Mouse (Mus musculus): Measurements from ENCODE around the gene Nap1l4.
"Not testable (repeated sequence)": the region's sequence is repeated elsewhere in the genome, so short reads cannot be mapped to it uniquely, and the experiment has no call there.

Gene Nap1l4

DNA sequence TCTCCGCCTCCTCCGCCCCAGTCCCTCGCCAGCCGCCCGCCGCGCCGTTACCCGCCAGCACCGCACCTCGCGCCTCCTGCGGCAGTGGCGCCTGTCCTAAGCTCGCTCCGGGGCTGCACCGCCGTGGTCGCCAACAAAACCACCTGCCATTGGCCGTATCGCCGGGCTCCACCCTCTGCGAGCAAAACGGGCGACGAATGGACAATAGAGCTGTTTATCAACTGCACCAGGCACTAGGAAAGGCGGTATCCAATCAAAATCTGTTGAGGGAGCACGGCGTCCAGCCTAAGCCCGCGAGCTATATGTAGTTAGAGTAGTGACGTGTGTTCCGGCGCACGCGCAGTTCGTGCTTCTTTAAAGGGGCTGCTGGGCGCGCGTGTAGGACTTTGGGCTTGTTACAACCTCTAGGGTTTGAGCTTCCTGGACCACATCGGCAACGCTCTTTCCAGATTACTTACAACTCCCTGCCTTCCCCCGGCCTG is at the start of gene Nap1l4:
TSS of gene Nap1l4 (minus strand) at position 131 of the 482 bp plus-strand sequence.
- peak; percentile 96 for DNase-seq (ENCODE audit: low read depth, low spot score)

DNA sequence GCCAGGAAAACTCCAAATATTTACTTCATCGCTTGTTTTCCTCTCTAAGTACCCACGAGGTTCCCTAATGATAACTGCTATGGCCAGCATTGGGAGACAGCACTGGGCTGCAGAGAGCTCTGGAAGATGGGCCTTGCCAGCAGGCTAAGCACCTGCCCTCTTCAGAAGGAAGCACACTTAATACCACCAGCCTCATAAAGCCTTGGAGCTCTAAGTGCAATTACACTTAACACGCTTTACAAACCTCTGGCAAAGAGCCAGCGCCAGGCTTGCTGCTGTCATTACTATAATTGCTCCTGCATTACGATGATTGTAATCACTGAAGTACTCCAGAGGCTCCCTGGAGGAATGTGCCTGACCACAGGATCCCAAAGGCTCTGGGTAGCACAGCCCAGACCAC is 46.0 kb upstream of the Nap1l4 start:
- DNase-seq (ENCODE audit: low read depth, low spot score): peak; percentile 40

DNA sequence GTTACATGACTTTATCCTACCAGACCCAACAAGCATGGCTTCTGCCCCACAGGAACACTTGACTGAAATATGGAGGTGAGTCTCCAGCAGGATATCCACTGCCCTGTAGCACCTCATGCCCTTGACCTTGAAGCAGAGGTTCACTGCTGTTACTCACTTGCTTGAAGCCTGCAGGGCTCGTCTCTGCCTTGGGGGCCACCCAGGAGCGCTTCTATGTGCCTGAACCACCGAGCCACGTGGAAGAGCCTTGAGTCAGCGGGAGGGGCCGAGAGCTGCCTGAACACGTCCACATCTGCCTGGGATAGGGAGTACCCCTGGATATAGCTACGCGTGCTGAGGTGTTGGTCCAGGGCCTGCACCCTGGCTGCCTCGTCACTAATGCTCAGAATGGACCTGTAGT is 43.3 kb upstream of the Nap1l4 start:
- no peak for DNase-seq (ENCODE audit: low read depth, low spot score)

DNA sequence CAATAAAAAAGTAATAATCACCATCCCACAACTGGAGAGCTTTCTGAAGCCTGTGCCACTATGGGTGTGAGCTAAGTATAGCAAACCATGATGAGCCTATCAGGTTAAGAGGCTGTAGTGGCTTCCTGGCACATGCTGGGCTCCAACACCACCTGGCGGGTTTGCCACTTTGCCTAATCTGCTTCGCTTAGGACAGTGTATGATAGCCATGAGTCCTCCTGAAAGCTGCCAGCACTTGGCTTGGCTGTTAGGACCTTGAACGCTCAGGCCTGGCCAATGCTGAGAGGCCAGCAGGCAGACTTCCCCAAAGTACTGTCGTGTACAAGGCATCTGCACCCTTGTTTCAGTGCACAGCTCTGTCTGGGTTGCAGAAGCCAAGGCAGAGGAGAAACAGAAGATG is 39.1 kb upstream of the Nap1l4 start:
- DNase-seq (ENCODE audit: low read depth, low spot score): no peak

DNA sequence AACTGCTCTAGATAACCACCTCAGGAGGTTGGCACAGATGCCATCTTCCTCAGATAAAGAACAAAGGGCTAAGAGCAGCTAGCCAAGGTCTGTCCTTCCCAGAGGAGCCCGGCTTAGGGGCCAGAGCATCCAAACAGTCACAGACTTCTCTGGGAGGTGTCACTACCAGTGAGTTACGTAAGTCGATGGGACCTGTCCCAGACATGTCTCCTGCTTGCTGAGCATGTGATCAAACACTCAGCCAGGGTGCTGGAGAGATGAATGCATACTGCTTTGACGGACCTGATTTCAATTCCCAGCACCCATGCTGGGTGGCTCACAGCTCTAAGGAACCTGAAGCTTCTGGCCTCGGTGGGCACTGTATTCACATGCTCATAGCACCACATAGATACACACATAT is 38.7 kb upstream of the Nap1l4 start:
- no peak for DNase-seq (ENCODE audit: low read depth, low spot score)

DNA sequence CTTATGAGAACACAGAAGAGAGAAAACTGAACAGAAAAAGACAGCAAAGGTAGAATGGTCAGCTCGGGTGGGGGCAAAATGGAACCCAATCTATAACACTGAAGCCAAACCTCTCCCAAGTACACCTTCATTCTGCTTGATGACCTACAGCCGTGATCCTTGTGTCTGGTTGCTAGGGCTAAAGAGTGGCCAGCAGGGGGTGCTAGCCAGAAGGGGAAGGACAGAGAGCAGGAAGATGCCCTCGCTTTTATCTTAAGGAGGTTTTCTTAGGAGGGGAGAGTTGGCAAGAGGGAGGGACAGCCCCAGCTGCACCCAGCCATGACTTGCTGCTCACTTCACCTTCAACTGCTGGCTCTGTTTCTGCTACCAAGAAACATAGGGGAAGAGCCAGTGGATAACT is 35.0 kb upstream of the Nap1l4 start:
- DNase-seq (ENCODE audit: low read depth, low spot score): peak; percentile 51

GRCm38 (mm10) chr7:143583025-143583424 is 34.1 kb upstream of the Nap1l4 start:
- DNase-seq (ENCODE audit: low read depth, low spot score): no peak

DNA sequence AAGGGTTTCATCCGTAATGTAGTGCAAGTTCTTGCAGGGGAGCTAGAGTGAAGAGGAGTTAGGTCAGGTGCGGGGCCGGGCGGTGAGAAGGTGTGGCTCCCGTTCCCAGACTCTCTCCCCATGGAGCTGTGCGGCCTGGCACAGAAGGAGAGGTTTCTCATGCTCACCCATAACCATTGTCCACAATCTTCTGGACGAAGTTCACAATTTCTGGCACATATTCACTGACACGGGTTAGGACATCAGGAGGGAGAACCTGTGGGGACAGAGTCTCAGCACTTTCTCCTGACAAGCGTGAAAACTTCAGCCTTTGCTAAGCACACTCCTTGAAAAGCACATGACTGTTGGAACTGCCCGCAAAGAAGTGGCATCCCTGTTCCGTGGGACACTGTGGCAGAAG is 26.8 kb upstream of the Nap1l4 start:
- no peak for DNase-seq (ENCODE audit: low read depth, low spot score)

- no peak for DNase-seq (ENCODE audit: low read depth, low spot score)
These were observed 16.7 kb upstream of the Nap1l4 start for GRCm38 (mm10) chr7:143565648-143566039.

DNA sequence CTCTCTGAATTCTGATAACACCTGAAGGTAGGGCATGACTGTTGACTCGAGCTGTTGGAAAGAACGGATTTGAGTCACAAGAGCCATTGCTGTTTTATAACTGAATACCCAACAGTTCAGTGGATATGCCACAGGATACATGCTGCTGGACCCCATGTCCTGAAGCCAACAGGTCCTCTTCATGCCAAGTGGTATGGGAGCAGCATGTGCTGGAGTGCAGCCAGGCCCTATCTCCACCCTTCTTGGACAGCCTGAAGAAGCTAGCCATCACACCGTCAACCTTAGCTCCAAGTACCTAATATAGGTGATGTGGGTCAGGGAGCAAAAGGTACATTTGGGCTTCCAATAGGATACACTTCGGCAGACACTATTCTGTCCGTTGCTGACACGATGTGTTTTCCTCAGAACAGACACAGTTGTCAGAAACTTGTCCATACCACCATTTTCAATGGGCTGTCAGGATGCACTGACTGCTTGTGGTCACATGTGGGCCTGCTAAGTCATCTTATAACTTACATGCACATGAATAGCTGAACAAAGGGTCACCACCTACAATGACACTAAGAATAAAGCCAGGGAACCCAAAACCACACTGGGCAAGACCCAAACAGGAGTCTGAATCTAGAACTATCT is 16.2 kb upstream of the Nap1l4 start:
- DNase-seq (ENCODE audit: low read depth, low spot score): no peak

- no peak for DNase-seq (ENCODE audit: low read depth, low spot score)
These were observed 14.9 kb upstream of the Nap1l4 start for GRCm38 (mm10) chr7:143563787-143564186.

GRCm38 (mm10) chr7:143557616-143558015 is 8.7 kb upstream of the Nap1l4 start:
- DNase-seq (ENCODE audit: low read depth, low spot score): no peak

GRCm38 (mm10) chr7:143556964-143557610 is 8.2 kb upstream of the Nap1l4 start:
- DNase-seq (ENCODE audit: low read depth, low spot score): peak; percentile 37

GRCm38 (mm10) chr7:143549588-143550220 is 798 bp upstream of the Nap1l4 start:
- DNase-seq (ENCODE audit: low read depth, low spot score): no peak

GRCm38 (mm10) chr7:143548231-143548961 is 510 bp downstream of the Nap1l4 start:
- no peak for DNase-seq (ENCODE audit: low read depth, low spot score)

- DNase-seq (ENCODE audit: low read depth, low spot score): no peak
These were observed 2.4 kb downstream of the Nap1l4 start for GRCm38 (mm10) chr7:143546554-143546953.

- no peak for DNase-seq (ENCODE audit: low read depth, low spot score)
These were observed 4.5 kb downstream of the Nap1l4 start for GRCm38 (mm10) chr7:143544368-143544767.

- no peak for DNase-seq (ENCODE audit: low read depth, low spot score)
These were observed 10.2 kb downstream of the Nap1l4 start for GRCm38 (mm10) chr7:143538671-143539070.

- not testable (repeated sequence) for DNase-seq (ENCODE audit: low read depth, low spot score)
These were observed 10.7 kb downstream of the Nap1l4 start for GRCm38 (mm10) chr7:143538229-143538628.

DNA sequence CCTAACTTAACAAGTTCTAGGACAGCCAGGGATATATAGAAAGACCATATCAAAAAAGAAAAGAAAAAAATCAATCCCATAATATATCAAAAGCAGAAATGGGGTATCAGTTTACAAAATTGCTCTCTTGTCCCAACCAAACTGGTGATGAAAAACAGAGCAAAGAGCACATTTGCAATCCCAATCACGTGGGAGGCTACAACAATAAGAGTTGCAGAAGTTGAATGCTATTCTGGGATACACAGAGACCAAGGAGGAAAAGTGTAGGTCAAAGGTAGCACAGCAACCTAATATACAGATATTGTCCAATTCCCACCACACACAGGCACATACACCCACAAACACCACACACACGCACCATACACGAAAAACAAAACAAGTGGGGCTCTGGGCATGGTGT is 12.7 kb downstream of the Nap1l4 start:
- no peak for DNase-seq (ENCODE audit: low read depth, low spot score)

DNA sequence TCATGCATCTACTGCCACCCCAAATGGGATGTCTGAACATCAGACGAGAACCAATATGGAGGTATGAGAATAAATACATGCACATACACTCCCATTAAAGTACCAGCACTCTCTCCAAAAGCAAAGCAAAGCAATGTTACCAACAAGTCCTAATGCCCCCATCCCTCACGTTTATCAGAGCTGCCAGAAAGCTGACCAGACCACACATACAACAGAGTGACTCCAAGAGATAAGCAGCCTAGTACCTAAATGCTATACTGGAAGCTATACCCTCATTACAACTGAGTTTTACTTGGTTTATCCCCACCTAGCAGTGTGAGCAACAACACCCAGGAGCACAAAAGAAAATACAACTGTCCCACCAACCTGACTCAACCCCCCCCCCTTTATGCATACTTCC is 15.6 kb downstream of the Nap1l4 start:
- no peak for DNase-seq (ENCODE audit: low read depth, low spot score)

DNA sequence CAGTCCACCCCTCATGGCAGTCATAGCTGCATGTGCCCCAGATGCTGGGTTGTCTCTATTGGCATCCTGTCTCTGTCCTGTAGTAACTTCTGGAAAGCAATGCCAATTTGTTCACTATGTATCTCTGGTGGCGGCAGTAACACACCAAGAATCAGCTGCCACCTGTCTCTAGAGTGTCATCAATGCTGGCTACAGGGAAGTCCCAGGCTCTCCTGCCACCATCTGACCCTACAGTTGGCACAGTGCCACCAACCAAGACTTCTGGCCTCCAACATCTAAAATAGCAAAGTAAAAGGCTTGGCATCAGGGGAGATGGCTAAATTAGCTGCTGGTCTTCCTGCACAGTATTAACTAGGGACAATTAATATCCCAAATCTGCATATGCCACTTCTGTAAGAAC is 16.5 kb downstream of the Nap1l4 start:
- no peak for DNase-seq (ENCODE audit: low read depth, low spot score)

Data from retina, postnatal 7 days (tissue).